Mouse (Mus musculus) lung, embryonic 16.5 days (tissue): ENCODE data around the gene Dazap2. TPM values are rescaled to one million over a fixed set of nuclear protein-coding genes. Genes with fewer than 3 reads are reported as not detected.

ENCODE experiments used
- ATAC-seq: fragments of 200-750 bp; cut with Nextera tagmentation; 2 replicates; pipeline ENCODE4 v1.8.0; 2017; ENCODE audit warnings: low read depth, mild to moderate bottlenecking, moderate library complexity
- H3K27ac ChIP-seq: fragments of 300-500 bp; sonication (generic); 2 replicates; pipeline ENCODE4 v1.5.1; 2014; ENCODE audit warnings: mild to moderate bottlenecking, control low read depth, low read length
- H3K27me3 ChIP-seq: fragments of 300-500 bp; sonication (generic); 2 replicates; pipeline ENCODE4 v1.6.1; 2014; ENCODE audit warnings: low read depth, low read length, mixed read lengths; ENCODE audit not compliant: control insufficient read depth, insufficient read depth
- H3K36me3 ChIP-seq: fragments of 300-500 bp; sonication (generic); 2 replicates; pipeline ENCODE4 v1.6.1; 2014; ENCODE audit warnings: low read length; ENCODE audit not compliant: control insufficient read depth, insufficient read depth
- H3K4me1 ChIP-seq: fragments of 300-500 bp; sonication (generic); replicated peaks from 2 replicates; pipeline ENCODE4 v1.6.1; 2014; ENCODE audit warnings: low read length, mixed read lengths; ENCODE audit not compliant: control insufficient read depth, insufficient read depth
- H3K4me2 ChIP-seq: fragments of 300-500 bp; sonication (generic); 2 replicates; pipeline ENCODE4 v1.6.1; 2014; ENCODE audit warnings: low read depth, low read length, control low read depth
- H3K4me3 ChIP-seq: fragments of 300-500 bp; sonication (generic); 2 replicates; pipeline ENCODE4 v1.5.1; 2014; ENCODE audit warnings: mild to moderate bottlenecking, low read length, control low read depth
- H3K9ac ChIP-seq: fragments of 300-500 bp; sonication (generic); 2 replicates; pipeline ENCODE4 v1.6.1; 2014; ENCODE audit warnings: low read length, control low read depth
- H3K9me3 ChIP-seq: fragments of 300-500 bp; sonication (generic); 2 replicates; pipeline ENCODE4 v1.6.1; 2016; ENCODE audit warnings: low read length; ENCODE audit not compliant: control insufficient read depth
- WGBS: fragments of 180-500 bp; shearing (Covaris S2); extraction: QIAGEN DNeasy Blood & Tissue Kit; methylation state at CpG from one replicate; pipeline ENCODE4 v1.1.7; 2014; 5-methylcytosine and 5-hydroxymethylcytosine counted together
- polyA plus RNA-seq: library from polyadenylated mRNA; unstranded; fragments of >200 nt; fragmentation: Nextera tagmentation; extraction: Ambion mirVana; gene quantifications from 2 replicates; pipeline ENCODE4 v1.2.1, GENCODE M21; 2015

The Dazap2 gene
- polyA plus RNA-seq, 1 experiment from 2014 or later: 262 TPM

DNA sequence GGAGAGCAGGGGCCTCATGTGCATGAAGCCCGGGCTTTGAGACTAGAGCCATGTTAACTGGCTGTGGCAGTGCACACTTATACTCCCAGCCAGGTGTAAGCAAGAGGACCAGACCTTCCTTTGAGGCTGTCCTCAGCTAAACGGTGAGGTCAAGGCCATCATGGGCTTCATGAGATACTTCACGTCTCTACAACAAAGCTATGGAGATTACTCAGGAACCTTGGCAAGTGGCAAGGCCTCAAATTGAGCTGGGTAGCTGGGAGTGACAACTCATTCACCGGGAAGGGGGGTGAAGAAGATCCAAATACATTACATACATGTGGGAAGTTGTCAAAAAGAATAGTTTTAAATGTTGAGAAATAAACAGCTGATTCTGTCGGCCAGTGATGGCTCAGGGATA lies 45.7 kb downstream of the Dazap2 start:
- 86% methylated on average over 5 of the region's 5 CpGs for WGBS
- H3K27ac ChIP-seq: no peak overlapping the region

DNA sequence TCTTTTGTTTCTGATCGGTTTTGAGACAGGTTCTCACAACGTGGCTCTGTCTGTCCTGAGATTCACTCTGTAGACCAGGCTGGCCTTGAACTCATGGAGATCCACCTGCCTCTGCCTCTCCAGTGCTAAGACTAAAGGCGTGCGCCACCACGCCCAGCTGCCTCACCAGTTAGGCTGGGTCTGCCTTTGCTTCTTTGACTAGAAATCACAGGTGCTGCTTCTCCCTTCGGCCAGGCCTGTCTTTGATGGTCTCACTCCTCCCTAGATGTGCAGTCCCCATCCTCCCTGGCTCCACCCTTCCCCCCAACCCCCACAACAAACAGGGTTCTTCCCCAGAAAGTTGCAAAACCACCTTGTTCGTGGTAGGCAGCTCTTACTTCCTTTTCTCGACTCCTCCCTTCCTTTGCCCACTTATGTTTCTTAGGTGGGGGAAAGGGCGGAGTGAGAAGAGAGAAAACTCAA lies 49.7 kb downstream of the Dazap2 start:
- Histone ChIP-seq H3K4me1 (peaks cover 6% of the 10 kb centered on the region; the same call in 1 of the 2 replicates), H3K9ac (no peak overlapping the region), H3K36me3 (no peaks in the 10 kb centered on the region), H3K4me3 (no peak overlapping the region), H3K4me2 (no peak overlapping the region), H3K9me3 (no peaks in the 10 kb centered on the region), H3K27me3 (no peaks in the 10 kb centered on the region), H3K27ac (no peak overlapping the region)
- ATAC-seq: no peak
- 64% methylated on average over 9 of the region's 9 CpGs for WGBS

More for the DNA sequence above, 45.7 kb downstream of the Dazap2 start:
- Histone ChIP-seq H3K4me1 (0 out of 2 replicates have a peak, but pooled peaks cover 3% of the 10 kb centered on the region), H3K9me3 (no peaks in the 10 kb centered on the region), H3K27me3 (no peaks in the 10 kb centered on the region), H3K4me2 (no peak overlapping the region), H3K4me3 (no peak overlapping the region), H3K9ac (no peak overlapping the region), H3K36me3 (no peaks in the 10 kb centered on the region)
- ATAC-seq: no peak

DNA sequence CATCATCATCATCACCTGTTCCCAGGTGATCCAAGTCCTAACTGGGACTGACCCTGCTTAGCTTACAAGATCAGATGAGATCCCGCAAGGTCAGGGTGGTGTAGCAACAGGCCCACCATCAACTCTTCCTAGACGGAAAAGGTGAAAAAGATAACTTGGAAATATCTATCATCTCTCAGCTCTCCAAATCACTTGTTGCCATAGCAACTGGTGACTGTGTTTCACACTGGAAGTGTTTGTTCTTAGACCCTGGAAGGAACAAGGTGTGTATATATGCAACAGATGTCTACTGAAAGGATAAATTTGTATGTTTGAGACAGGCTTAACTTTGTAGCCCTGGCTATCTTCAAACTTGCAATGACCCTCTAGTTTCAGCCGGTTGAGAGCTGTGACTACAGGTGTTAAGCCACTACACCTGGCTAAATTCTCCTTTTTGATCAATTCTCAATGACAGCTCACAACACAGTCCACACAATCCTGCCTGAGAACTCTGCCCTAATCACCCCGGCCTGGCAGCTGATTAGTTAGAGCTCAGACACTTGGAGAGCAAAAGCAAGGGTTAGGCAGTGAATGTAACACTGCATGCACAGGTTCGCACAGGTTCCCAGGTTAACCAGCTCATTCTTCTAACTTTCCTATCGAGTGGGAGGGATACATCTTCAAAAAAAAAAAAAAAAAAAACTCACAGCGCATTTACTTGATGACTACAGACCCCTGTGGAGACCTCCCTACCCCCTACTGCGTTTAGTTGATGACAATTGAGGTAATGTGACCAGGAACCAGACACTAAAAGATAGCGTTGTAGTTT lies 50.5 kb downstream of the Dazap2 start:
- H3K27ac ChIP-seq: no peak overlapping the region
- no peak overlapping the region for H3K4me2 ChIP-seq
- no peak overlapping the region for H3K4me3 ChIP-seq
- peaks cover 6% of the 10 kb centered on the region; the same call in 1 of the 2 replicates for H3K4me1 ChIP-seq
- no peaks in the 10 kb centered on the region for H3K9me3 ChIP-seq
- ATAC-seq: no peak
- 28% methylated on average over 9 of the region's 9 CpGs for WGBS
- H3K27me3 ChIP-seq: no peaks in the 10 kb centered on the region
- H3K9ac ChIP-seq: no peak overlapping the region
- H3K36me3 ChIP-seq: no peaks in the 10 kb centered on the region

DNA sequence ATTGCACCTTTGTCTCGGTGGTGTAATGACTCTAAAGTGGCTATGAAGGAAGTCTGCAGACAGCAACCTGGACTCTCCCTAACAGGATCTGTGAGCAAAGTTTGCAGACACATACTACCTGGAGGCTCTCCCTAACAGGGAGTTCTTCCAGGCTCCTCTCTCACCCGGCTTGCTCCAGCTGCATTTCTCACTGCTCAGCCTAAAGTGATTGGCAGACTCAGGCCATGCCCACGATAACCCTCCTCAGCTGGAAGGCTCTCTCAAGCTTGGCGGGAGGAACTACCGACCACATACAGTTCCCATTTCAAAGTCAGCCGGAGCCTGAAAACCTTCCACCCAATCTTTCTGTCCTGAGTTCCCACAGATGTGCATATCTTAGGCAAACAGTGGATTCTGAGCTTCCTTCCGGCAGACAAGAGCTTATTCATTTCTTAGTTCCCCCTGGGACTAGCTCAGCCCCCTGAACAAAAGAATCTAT lies 51.1 kb downstream of the Dazap2 start:
- peaks cover 6% of the 10 kb centered on the region; the same call in 1 of the 2 replicates for H3K4me1 ChIP-seq
- no peaks in the 10 kb centered on the region for H3K9me3 ChIP-seq
- WGBS: 3% methylated on average over 7 of the region's 7 CpGs
- H3K27ac ChIP-seq: no peak overlapping the region
- H3K27me3 ChIP-seq: no peaks in the 10 kb centered on the region
- H3K4me2 ChIP-seq: no peak overlapping the region
- no peak overlapping the region for H3K9ac ChIP-seq
- no peak for ATAC-seq
- H3K36me3 ChIP-seq: no peaks in the 10 kb centered on the region
- no peak overlapping the region for H3K4me3 ChIP-seq

DNA sequence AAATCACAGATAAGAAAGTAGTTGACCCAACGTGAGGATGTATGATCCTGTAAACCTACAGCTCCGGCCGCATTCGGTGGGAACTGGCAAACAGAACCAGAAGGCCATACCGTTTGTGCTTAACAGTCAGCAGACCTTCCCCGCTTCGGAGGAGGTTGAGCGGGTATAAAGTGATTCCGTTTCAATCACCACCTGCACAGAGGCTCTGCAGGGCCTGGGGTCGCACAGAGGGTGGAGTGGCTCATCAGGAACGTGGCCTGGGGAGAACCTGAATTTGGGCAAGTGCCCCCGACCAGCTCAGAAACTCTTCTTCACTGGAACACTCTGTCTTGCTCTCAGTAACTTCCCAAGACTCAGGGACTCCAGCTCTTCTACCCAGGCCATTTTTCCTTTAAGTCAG lies 51.7 kb downstream of the Dazap2 start:
- Histone ChIP-seq H3K9ac (no peak overlapping the region), H3K9me3 (no peaks in the 10 kb centered on the region), H3K4me2 (no peak overlapping the region), H3K27me3 (no peaks in the 10 kb centered on the region), H3K4me3 (no peak overlapping the region), H3K36me3 (no peaks in the 10 kb centered on the region), H3K4me1 (peaks cover 6% of the 10 kb centered on the region; the same call in 1 of the 2 replicates), H3K27ac (no peak overlapping the region)
- ATAC-seq: no peak
- WGBS: 11% methylated on average over 12 of the region's 12 CpGs

DNA sequence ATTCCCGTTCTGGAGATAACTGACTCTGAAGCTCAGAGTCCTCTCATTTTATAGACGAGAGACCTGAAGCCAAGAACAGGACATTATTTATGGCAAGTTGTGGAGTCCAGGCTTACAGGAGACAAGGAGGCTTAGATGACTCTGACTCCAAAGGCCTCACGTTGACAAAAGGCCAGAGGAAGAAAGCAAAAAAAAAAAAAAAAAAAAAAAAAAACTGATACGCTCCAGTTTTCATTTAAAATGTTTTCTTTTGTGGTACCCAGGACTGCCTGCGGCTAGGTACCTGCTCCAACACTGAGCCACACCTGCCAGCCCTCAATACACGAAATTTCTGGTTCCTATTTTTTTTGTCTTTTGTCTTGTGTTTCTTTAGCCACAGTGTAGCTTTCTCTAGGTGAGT lies 52.3 kb downstream of the Dazap2 start:
- Histone ChIP-seq H3K9ac (no peak overlapping the region), H3K27ac (no peak overlapping the region), H3K4me1 (peaks cover 6% of the 10 kb centered on the region; the same call in 1 of the 2 replicates), H3K4me3 (no peak overlapping the region), H3K27me3 (no peaks in the 10 kb centered on the region), H3K9me3 (no peaks in the 10 kb centered on the region), H3K36me3 (no peaks in the 10 kb centered on the region), H3K4me2 (no peak overlapping the region; the same call in 1 of the 2 replicates)
- 54% methylated on average over 6 of the region's 6 CpGs for WGBS
- no peak for ATAC-seq

DNA sequence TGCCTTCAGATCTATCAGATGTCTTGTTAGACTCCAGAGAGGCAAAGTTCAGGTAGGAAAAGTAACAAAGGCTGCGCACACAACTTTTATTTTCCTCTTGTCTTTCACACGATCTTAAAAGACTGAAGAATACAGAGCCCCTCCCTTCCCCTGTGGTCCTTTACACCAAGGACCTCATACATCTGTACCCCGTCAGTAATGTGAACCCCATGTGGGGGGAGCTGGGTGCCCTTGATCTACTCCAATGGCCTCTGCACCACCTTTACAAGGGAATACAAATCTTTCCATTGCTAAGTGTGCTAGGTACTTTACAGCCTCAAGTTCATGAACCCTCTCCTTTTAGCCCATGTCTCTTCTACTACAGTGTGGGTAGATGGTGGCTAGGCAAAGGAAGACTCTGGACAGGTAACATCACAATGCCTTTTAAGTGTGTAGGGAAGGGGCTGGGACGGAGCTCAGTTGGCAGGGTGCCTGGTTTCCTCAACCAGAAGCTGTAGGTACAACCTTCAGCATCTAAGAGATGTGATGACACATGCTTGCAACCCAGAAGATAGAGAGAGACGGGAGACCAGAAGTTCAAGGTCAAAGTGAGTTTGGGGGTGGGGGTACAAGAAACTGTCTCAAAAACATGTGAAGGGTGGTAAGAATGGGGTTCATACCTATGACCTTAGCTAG lies 52.9 kb downstream of the Dazap2 start:
- H3K9me3 ChIP-seq: no peaks in the 10 kb centered on the region
- H3K27me3 ChIP-seq: no peaks in the 10 kb centered on the region
- H3K4me3 ChIP-seq: no peak overlapping the region
- WGBS: 73% methylated on average over 5 of the region's 5 CpGs
- H3K36me3 ChIP-seq: no peaks in the 10 kb centered on the region
- ATAC-seq: no peak
- H3K27ac ChIP-seq: no peak overlapping the region
- peaks cover 6% of the 10 kb centered on the region; the same call in 1 of the 2 replicates for H3K4me1 ChIP-seq
- no peak overlapping the region for H3K9ac ChIP-seq
- H3K4me2 ChIP-seq: no peak overlapping the region; the same call in 1 of the 2 replicates

DNA sequence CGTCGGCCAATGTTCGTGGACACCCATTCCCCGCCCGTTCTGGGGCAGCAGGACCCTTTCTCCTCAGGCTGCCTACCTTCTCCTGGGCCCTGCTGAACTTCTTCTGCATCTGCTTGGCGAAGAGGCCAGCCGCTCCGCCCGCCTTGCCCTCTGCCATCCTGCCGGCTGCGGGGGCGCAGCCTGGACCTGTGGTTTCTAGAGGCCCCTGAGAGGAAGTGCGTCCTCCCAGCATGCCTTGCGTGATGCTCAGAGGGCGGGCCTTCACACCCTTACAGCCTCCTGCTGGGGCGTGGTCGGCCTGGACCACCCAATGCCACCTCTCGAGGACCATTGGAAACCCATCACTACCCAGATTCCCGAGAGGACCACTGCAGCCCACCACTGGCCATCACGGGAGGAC lies 54.2 kb downstream of the Dazap2 start, which contains the start of gene Bin2:
Gene Bin2 (minus strand): TSS at position 217 of the 400 bp plus-strand sequence.
- Histone ChIP-seq H3K27ac (no peak within 1 kb of the TSS), H3K4me1 (peaks cover 7% of the 10 kb centered on the region; the same call in 1 of the 2 replicates), H3K4me2 (no peak within 1 kb of the TSS), H3K4me3 (0 out of 2 replicates have a peak within 1 kb of the TSS, but pooled peaks have one; percentile 16), H3K36me3 (no peaks in the 10 kb centered on the region), H3K9me3 (no peaks in the 10 kb centered on the region), H3K9ac (no peak within 1 kb of the TSS), H3K27me3 (no peaks in the 10 kb centered on the region)
- no peak for ATAC-seq
- 80% methylated on average over 20 of the region's 20 CpGs for WGBS

DNA sequence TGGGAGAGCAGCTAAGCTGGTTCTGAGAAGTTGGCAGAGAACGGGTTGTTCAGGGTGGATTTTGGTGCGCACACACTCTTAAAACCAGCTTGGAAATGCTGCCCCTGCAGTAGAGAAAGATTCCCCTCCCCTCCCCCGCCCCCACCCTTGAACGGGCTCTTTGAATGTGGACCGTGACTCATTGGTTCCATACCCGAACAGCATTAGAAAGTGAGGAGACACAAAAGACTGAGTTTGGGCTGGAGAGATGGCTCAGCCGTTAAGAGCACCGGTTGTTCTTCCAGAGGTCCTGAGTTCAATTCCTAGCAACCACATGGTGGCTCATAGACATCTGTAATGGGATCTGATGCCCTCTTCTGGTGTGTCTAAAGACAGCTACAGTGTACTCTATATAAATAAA lies 54.9 kb downstream of the Dazap2 start:
- WGBS: 80% methylated on average over 8 of the region's 8 CpGs
- Histone ChIP-seq H3K4me3 (no peak overlapping the region), H3K4me1 (peaks cover 6% of the 10 kb centered on the region; the same call in 1 of the 2 replicates), H3K4me2 (no peak overlapping the region), H3K27ac (no peak overlapping the region), H3K9ac (no peak overlapping the region), H3K36me3 (no peaks in the 10 kb centered on the region), H3K9me3 (no peaks in the 10 kb centered on the region), H3K27me3 (no peaks in the 10 kb centered on the region)
- no peak for ATAC-seq
